Mouse (Mus musculus) embryonic stem cell, embryonic (primary cell): ENCODE data around the gene Man2b1.

Experiments used
- CTCF ChIA-PET, 4 experiments: fragments of 300-600 bp in 2 of 4; fragments of 350-600 bp in 2 of 4; sonication (Branson Sonifier 250); formaldehyde crosslinking; loops; one replicate each; lab custom pipeline; 2022; ENCODE audit warnings: inconsistent platforms in 2 of 4; lab: Charles Lee
- POLR2A ChIA-PET, 4 experiments: fragments of 300-600 bp in 2 of 4; fragments of 350-600 bp in 2 of 4; sonication (Branson Sonifier 250); formaldehyde crosslinking; loops; one replicate each; lab custom pipeline; 2022; ENCODE audit warnings: antibody characterized with exemption in 4 of 4, inconsistent platforms in 1 of 4; lab: Charles Lee

Man2b1 gene

DNA sequence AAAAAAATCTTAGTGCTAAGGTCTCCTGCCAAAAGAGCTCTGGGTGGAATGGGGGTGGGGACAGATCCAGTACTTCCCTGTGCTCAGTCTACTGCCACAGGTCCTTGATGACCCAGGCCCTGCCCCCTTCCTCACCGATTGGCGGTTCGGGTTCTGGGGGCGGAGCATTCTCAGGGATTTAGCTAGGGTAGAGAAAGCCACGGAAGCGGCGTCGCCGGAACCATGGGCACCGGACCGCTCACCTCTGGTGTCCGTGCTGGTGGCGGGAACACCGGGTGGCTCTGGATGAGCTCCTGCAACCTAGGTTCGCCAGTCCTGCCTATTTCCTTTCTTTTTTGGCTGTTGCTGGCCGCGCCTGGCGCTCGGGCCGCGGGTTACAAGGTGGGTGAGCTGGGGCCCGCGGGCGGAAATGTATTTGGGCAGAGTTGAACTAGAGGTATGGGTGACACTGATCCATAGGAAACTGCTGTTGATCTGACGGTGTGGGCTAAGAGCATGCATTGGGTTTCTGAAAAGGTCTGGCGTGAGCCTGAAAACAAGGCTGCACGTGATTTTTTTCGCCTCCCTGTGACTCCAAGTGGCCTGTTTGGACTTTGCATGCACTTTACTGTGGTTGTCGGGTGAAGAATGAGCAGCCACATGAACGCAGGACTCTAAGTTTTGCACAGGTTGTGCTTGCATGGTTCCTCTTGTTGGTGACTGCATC lies at the start of gene Man2b1:
TSS of gene Man2b1 (plus strand) at position 163 of the 706 bp plus-strand sequence.
- POLR2A ChIA-PET: interaction anchor here (0.6 to 11.1 kb wide), 68 partner anchors 9 to 752 kb away, joined by 3 to 275 read pairs (median 5); partner anchors contain the start of genes Dhps (in 4 of the 4), Trir (in 3 of the 4), Vps35 (in 3 of the 4) and Asna1 (in 2 of the 4)
- CTCF ChIA-PET: interaction anchor here (0.5 to 1.7 kb wide), 12 partner anchors 11 to 1815 kb away, joined by 3 to 22 read pairs (median 4); partner anchors contain the start of gene Dhps (in 1 of the 4)

- ChIA-PET POLR2A (interaction anchor here in 3 of 4 experiments (0.6 to 21.3 kb wide), 24 partner anchors 9 to 187 kb away, joined by 3 to 488 read pairs (median 14); partner anchors contain the start of genes Dhps (in 3 of the 3), Asna1 (in 2 of the 3), Calr (in 2 of the 3) and Junb (in 2 of the 3)), CTCF (interaction anchor here in 3 of 4 experiments (0.9 to 1.4 kb wide), 3 partner anchors 21 to 60 kb away, joined by 4 to 6 read pairs (median 5); no protein-coding TSS in a partner anchor)
Measured at GRCm38 (mm10) chr8:85033867-85034266, 49.2 kb upstream of the Man2b1 start.

- ChIA-PET CTCF (interaction anchor here (0.5 to 1.4 kb wide), 6 partner anchors 11 to 459 kb away, joined by 3 to 7 read pairs (median 5); no protein-coding TSS in a partner anchor), POLR2A (interaction anchor here (0.6 to 21.3 kb wide), 46 partner anchors 8 to 188 kb away, joined by 3 to 488 read pairs (median 6); partner anchors contain the start of genes Trir (in 4 of the 4), Asna1 (in 3 of the 4), Dhps (in 3 of the 4) and Gm5741 (in 3 of the 4))
Measured at GRCm38 (mm10) chr8:85034764-85035163, 48.3 kb upstream of the Man2b1 start.

DNA sequence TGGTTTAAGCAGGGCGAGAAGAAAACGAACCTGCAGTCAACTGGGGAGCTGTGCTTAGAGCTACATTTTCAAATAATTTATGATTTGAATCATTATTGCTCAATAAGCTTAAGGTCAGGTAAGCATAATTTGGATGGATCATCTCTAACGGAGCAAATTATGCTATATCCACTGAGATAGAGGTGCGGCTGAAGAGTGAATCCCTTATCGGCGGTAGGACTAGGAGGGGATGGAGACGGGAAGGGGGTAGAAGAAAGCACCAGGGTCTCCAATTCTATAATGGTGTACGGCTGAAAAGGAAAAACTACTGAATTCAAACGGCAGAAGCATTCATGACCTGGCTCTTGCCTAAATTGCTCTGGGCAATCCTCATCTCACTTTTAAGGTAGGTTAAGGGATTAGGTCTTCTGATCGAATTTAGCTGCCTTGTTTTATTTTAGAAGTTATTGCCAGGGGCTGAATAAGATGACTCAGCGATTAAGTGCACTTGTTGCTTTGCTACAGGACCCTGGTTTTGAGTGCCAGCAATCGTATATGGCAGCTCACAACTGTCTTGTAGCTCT lies 47.8 kb upstream of the Man2b1 start:
- ChIA-PET CTCF (interaction anchor here (0.5 to 1.4 kb wide), 5 partner anchors 11 to 458 kb away, joined by 3 to 7 read pairs (median 5); no protein-coding TSS in a partner anchor), POLR2A (interaction anchor here (0.6 to 21.3 kb wide), 50 partner anchors 8 to 188 kb away, joined by 3 to 488 read pairs (median 12); partner anchors contain the start of genes Dhps (in 4 of the 4), Trir (in 4 of the 4), Asna1 (in 3 of the 4) and Gm5741 (in 3 of the 4))

DNA sequence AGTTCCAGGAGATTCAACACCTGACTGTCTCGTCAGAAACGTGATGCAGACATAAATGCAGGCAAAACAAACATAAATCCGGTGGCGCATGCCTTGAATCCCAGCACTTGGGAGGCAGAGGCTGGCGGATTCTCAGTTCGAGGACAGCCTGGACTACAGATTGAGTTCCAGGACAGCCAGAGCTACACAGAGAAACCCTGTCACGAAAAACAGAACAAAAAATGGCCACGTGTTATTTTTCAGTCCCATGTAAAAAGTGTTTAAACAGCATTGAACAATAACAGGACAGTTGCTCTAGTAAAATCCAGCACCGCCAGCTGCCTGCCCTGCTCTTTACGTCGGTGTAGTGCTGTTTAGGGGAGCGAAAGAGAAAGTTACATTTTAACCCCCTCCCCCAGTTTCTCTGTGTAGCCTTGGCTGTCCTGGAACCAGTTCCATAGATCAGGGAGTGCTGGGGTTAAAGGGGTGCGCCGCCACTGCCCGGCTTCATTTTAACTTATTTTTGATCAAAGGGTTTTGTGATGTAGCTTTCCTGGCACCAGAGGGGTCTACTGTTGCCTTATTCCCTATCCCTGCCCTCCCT lies 47.3 kb upstream of the Man2b1 start:
- ChIA-PET POLR2A (interaction anchor here (0.5 to 21.3 kb wide), 73 partner anchors 7 to 515 kb away, joined by 3 to 488 read pairs (median 9); partner anchors contain the start of genes Asna1 (in 3 of the 4), Calr (in 3 of the 4), Dhps (in 3 of the 4) and Fbxw9 (in 3 of the 4)), CTCF (interaction anchor here in 2 of 4 experiments (1.4 to 2.2 kb wide), 2 partner anchors 28 to 41 kb away, joined by 3 to 11 read pairs; no protein-coding TSS in a partner anchor)

GRCm38 (mm10) chr8:85036381-85036717 lies 46.7 kb upstream of the Man2b1 start:
- POLR2A ChIA-PET: interaction anchor here (0.5 to 21.3 kb wide), 101 partner anchors 8 to 1321 kb away, joined by 3 to 488 read pairs (median 7); partner anchors contain the start of genes Asna1 (in 4 of the 4), Dhps (in 4 of the 4), Calr (in 3 of the 4) and Farsa (in 3 of the 4)
- CTCF ChIA-PET: interaction anchor here (0.6 to 2.2 kb wide), 15 partner anchors 11 to 179 kb away, joined by 3 to 14 read pairs (median 4); partner anchors contain the start of genes Asna1 (in 1 of the 4), Farsa (in 1 of the 4), Fbxw9 (in 1 of the 4) and Gcdh (in 1 of the 4)

GRCm38 (mm10) chr8:85036718-85037365 lies 46.2 kb upstream of the Man2b1 start, which contains the start of gene Tnpo2:
Gene Tnpo2 (plus strand): TSS chr8:85036915.
- ChIA-PET POLR2A (interaction anchor here (0.6 to 21.3 kb wide), 141 partner anchors 8 to 1581 kb away, joined by 3 to 488 read pairs (median 5); partner anchors contain the start of genes Asna1 (in 4 of the 4), Dhps (in 4 of the 4), Trir (in 4 of the 4) and Calr (in 3 of the 4)), CTCF (interaction anchor here (0.6 to 2.2 kb wide), 25 partner anchors 11 to 1872 kb away, joined by 3 to 14 read pairs (median 4); partner anchors contain the start of genes Fbxw9 (in 2 of the 4), Asna1 (in 1 of the 4), Farsa (in 1 of the 4) and Gcdh (in 1 of the 4))

- ChIA-PET POLR2A (interaction anchor here (0.6 to 21.3 kb wide), 127 partner anchors 7 to 1581 kb away, joined by 3 to 488 read pairs (median 5); partner anchors contain the start of genes Asna1 (in 4 of the 4), Dhps (in 4 of the 4), Trir (in 4 of the 4) and Calr (in 3 of the 4)), CTCF (interaction anchor here (0.7 to 2.2 kb wide), 21 partner anchors 12 to 1872 kb away, joined by 3 to 14 read pairs (median 4); partner anchors contain the start of genes Fbxw9 (in 2 of the 4), Asna1 (in 1 of the 4), Dhps (in 1 of the 4) and Hook2 (in 1 of the 4))
Measured at GRCm38 (mm10) chr8:85037366-85037680, 45.7 kb upstream of the Man2b1 start.

DNA sequence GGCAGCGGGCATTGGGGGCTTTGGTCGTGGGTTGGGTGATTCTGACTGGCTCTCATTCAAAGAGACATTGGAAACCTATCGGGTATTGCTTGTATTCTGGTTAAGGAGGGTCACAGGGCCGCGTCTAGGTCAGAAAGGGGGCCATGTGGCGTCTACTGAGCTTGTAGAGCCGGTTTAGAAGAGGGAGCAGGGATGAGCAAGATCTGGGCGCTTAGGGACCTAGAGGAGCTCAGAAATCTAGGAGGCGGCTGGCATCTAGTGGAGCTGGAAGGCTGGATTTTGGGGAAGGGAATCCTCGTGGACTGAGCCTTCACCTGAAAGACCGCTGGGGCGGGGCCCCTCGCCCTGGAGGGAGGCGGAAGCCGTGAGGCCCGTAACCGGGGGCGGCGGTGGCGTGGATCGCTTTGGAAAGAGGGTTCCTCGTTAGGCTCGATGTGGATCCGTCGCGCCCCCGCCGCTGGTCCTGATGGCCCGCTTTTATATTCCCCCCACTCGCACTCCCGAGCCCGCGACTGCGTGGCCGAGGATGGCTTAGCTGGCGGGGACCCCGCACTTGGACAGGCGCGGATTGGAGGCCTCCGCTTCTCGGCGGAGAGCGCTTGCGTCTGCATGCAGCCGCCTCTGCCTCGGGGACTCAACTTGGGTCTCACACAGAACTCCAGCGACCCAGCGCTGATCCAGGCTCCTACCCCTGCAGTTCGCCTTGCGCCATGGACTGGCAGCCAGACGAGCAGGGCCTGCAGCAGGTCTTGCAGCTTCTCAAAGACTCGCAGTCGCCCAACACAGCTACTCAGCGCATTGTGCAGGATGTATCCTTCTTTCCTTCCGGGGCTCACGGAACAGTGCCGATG lies 45.2 kb upstream of the Man2b1 start:
- CTCF ChIA-PET: interaction anchor here in 3 of 4 experiments (0.5 to 2.2 kb wide), 13 partner anchors 25 to 225 kb away, joined by 3 to 14 read pairs (median 4); partner anchors contain the start of genes Dhps (in 1 of the 3) and Hook2 (in 1 of the 3)
- POLR2A ChIA-PET: interaction anchor here (0.6 to 21.3 kb wide), 100 partner anchors 8 to 1323 kb away, joined by 3 to 488 read pairs (median 7); partner anchors contain the start of genes Asna1 (in 4 of the 4), Dhps (in 4 of the 4), Trir (in 4 of the 4) and Fbxw9 (in 3 of the 4)

GRCm38 (mm10) chr8:85043619-85044018 lies 39.5 kb upstream of the Man2b1 start:
- CTCF ChIA-PET: interaction anchor here in 1 of 4 experiments (0.8 to 1.1 kb wide), 2 partner anchors 31 to 46 kb away, joined by 3 read pairs; no protein-coding TSS in a partner anchor
- POLR2A ChIA-PET: interaction anchor here in 3 of 4 experiments (0.5 to 21.3 kb wide), 14 partner anchors 8 to 32 kb away, joined by 3 to 488 read pairs (median 6); partner anchors contain the start of genes Dhps (in 3 of the 3), Fbxw9 (in 3 of the 3), Trir (in 2 of the 3) and Asna1 (in 1 of the 3)

DNA sequence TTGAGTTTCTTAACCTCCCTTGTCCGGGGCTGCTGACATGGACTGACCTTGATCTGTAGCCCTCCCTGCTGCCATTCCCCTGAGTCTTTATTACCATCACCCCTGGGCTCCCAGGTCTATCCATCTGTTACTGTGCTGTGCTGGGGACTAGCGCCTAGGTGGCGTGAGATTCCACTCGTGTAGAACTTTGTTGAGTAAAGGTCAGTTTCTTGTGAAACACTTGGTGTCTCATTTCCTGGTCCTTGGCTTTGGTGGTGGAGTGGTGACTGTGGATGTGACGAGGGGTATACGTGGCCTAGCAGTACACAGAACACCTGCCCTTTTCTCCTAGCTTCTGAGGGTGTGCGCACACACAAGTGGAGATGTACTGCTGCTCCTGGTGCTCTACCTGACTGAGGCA lies 25.7 kb upstream of the Man2b1 start:
- POLR2A ChIA-PET: interaction anchor here (0.6 to 13.9 kb wide), 16 partner anchors 8 to 386 kb away, joined by 3 to 338 read pairs (median 4); partner anchors contain the start of genes Dhps (in 4 of the 4), Tnpo2 (in 2 of the 4), Wdr83 (in 1 of the 4) and Wdr83os (in 1 of the 4)

DNA sequence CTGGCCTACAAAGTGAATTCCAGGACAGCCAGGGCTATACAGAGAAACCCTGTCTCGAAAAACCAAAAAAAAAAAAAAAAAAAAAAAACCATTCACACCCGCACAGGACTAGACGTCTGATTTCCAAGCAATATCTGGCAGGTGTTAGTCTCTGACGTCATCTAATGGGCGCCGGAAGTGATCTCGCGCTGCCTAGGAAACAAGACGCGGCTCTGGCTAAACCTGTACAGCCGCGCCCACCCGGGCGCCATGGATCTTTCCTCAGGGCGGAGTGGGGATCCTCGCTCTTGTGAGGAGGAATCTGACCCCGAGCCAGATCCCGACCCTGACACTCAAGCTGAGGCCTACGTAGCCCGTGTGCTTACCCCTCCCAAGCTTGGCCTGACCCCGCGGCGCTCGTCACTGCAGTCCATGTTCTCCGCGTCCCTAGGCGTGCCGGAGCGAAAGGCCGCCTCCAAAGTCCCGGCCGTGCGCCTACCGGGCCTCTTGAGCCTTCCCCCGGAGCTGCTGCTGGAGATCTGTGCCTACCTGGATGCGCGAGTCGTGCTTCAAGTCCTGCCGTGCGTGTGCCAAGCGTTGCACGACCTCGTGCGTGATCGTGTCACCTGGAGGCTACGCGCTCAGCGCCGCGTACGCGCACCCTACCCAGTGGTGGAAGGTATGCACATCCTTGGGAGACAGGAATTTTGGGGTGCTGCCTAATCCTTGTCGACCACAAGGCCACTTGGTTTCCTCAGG lies 23.0 kb upstream of the Man2b1 start, which contains the start of gene Fbxw9:
TSS of gene Fbxw9 (plus strand) at position 177 of the 738 bp plus-strand sequence.
- ChIA-PET POLR2A (interaction anchor here (0.5 to 13.9 kb wide), 44 partner anchors 8 to 1701 kb away, joined by 3 to 338 read pairs (median 5); partner anchors contain the start of genes Dhps (in 4 of the 4), Tnpo2 (in 4 of the 4), Man2b1 (in 3 of the 4) and Trir (in 3 of the 4)), CTCF (interaction anchor here (0.6 to 1.7 kb wide), 9 partner anchors 12 to 336 kb away, joined by 3 to 12 read pairs (median 4); partner anchors contain the start of genes Tnpo2 (in 2 of the 4) and Dhps (in 1 of the 4))

More for the DNA sequence above, 25.7 kb upstream of the Man2b1 start:
- CTCF ChIA-PET: interaction anchor here in 1 of 4 experiments (1.3 kb wide), 1 partner anchor 19 kb away, joined by 4 read pairs; no protein-coding TSS in a partner anchor

- CTCF ChIA-PET: interaction anchor here in 2 of 4 experiments (0.7 to 1.9 kb wide), 4 partner anchors 9 to 51 kb away, joined by 3 to 12 read pairs (median 6); partner anchors contain the start of gene Dhps (in 2 of the 2)
- POLR2A ChIA-PET: interaction anchor here (0.6 to 13.9 kb wide), 20 partner anchors 9 to 96 kb away, joined by 3 to 338 read pairs (median 6); partner anchors contain the start of genes Dhps (in 4 of the 4), Man2b1 (in 2 of the 4), Tnpo2 (in 2 of the 4) and Wdr83 (in 2 of the 4)
Measured at GRCm38 (mm10) chr8:85062603-85063002, 20.5 kb upstream of the Man2b1 start.
